Mouse (Mus musculus): Measurements from ENCODE around the gene Ildr1.

Ildr1 gene

GRCm38 (mm10) chr16:36693818-36694413 lies at the start of gene Ildr1:
Gene Ildr1, plus strand, starts transcription at chr16:36693978.
- DNase-seq = no peak

GRCm38 (mm10) chr16:36645124-36645523 lies 48.7 kb upstream of the Ildr1 start:
- no peak for DNase-seq

- DNase-seq = no peak
Observed at GRCm38 (mm10) chr16:36649304-36649703, 44.5 kb upstream of the Ildr1 start.

- no peak for DNase-seq
Observed at GRCm38 (mm10) chr16:36650511-36650910, 43.3 kb upstream of the Ildr1 start.

- no peak for DNase-seq
Observed at GRCm38 (mm10) chr16:36651174-36651766, 42.5 kb upstream of the Ildr1 start.

GRCm38 (mm10) chr16:36655199-36655598 lies 38.6 kb upstream of the Ildr1 start:
- no peak for DNase-seq

GRCm38 (mm10) chr16:36655910-36656309 lies 37.9 kb upstream of the Ildr1 start:
- DNase-seq = no peak

- no peak for DNase-seq
Observed at GRCm38 (mm10) chr16:36661330-36661729, 32.4 kb upstream of the Ildr1 start.

- no peak for DNase-seq
Observed at GRCm38 (mm10) chr16:36663484-36663883, 30.3 kb upstream of the Ildr1 start.

- DNase-seq = no peak
Observed at GRCm38 (mm10) chr16:36665782-36666181, 28.0 kb upstream of the Ildr1 start, which contains the start of gene Cd86. Gene Cd86, minus strand, starts transcription at chr16:36666081.

GRCm38 (mm10) chr16:36666448-36667017 lies 27.2 kb upstream of the Ildr1 start:
- DNase-seq = no peak

GRCm38 (mm10) chr16:36670590-36670989 lies 23.2 kb upstream of the Ildr1 start:
- DNase-seq = no peak

GRCm38 (mm10) chr16:36673196-36673595 lies 20.6 kb upstream of the Ildr1 start:
- no peak for DNase-seq

- DNase-seq = no peak
Observed at GRCm38 (mm10) chr16:36674457-36675204, 19.1 kb upstream of the Ildr1 start.

- DNase-seq = no peak
Observed at GRCm38 (mm10) chr16:36675304-36675703, 18.5 kb upstream of the Ildr1 start.

GRCm38 (mm10) chr16:36675902-36676301 lies 17.9 kb upstream of the Ildr1 start:
- no peak for DNase-seq

GRCm38 (mm10) chr16:36681829-36682228 lies 11.9 kb upstream of the Ildr1 start:
- no peak for DNase-seq

GRCm38 (mm10) chr16:36684325-36684918 lies 9.4 kb upstream of the Ildr1 start:
- DNase-seq = no peak

- DNase-seq = no peak
Observed at GRCm38 (mm10) chr16:36688076-36688475, 5.7 kb upstream of the Ildr1 start.

- DNase-seq = no peak
Observed at GRCm38 (mm10) chr16:36691484-36691883, 2.3 kb upstream of the Ildr1 start.

- DNase-seq = no peak
Observed at GRCm38 (mm10) chr16:36694798-36695290, 1.1 kb downstream of the Ildr1 start.

- DNase-seq = no peak
Observed at GRCm38 (mm10) chr16:36697331-36697730, 3.6 kb downstream of the Ildr1 start.

- no peak for DNase-seq
Observed at GRCm38 (mm10) chr16:36700484-36700883, 6.7 kb downstream of the Ildr1 start.
